Mouse (Mus musculus) CH12.LX (cell line): Measurements from ENCODE around the gene Smc2.

ENCODE experiments used
- CHD2 ChIP-seq: IDR thresholded peaks from 2 replicates; pipeline ENCODE4 v1.6.1; 2011; ENCODE audit warnings: low read length, improper control_type of control experiment
- CTCF ChIP-seq, 2 experiments: IDR thresholded peaks in 1 of 2; conservative IDR thresholded peaks in 1 of 2; 2 replicates each; pipeline ENCODE4 v1.5.1; 2011 to 2012; ENCODE audit warnings: low read depth in 2 of 2, low read length in 2 of 2, improper control_type of control experiment in 1 of 2, inconsistent platforms in 1 of 2, mild to moderate bottlenecking in 1 of 2, moderate library complexity in 1 of 2
- EP300 ChIP-seq: IDR thresholded peaks from 2 replicates; pipeline ENCODE4 v1.6.1; 2011; ENCODE audit warnings: low read length, improper control_type of control experiment
- ETS1 ChIP-seq: conservative IDR thresholded peaks from 2 replicates; pipeline ENCODE4 v1.6.1; 2012; ENCODE audit warnings: low read depth, mild to moderate bottlenecking, inconsistent platforms, low read length, improper control_type of control experiment, moderate library complexity
- JUND ChIP-seq: conservative IDR thresholded peaks from 2 replicates; pipeline ENCODE4 v1.6.1; 2011; ENCODE audit warnings: low read depth, low read length, improper control_type of control experiment
- KAT2A ChIP-seq: IDR thresholded peaks from 2 replicates; pipeline ENCODE4 v1.6.1; 2012; ENCODE audit warnings: low read length, improper control_type of control experiment, inconsistent platforms; ENCODE audit not compliant: insufficient replicate concordance
- NELFE ChIP-seq: IDR thresholded peaks from 2 replicates; pipeline ENCODE4 v1.6.1; 2011; ENCODE audit warnings: low read depth, low read length, improper control_type of control experiment
- POLR2A ChIP-seq: IDR thresholded peaks from 2 replicates; pipeline ENCODE4 v1.6.1; 2011; ENCODE audit warnings: low read depth, mild to moderate bottlenecking, improper control_type of control experiment, low read length
- ZKSCAN1 ChIP-seq: IDR thresholded peaks from 2 replicates; pipeline ENCODE4 v1.6.1; 2012; ENCODE audit warnings: low read depth, inconsistent platforms, low read length, improper control_type of control experiment, borderline replicate concordance
- ZNF384 ChIP-seq: IDR thresholded peaks from 2 replicates; pipeline ENCODE4 v1.6.1; 2012; ENCODE audit warnings: low read depth, low read length, improper control_type of control experiment, inconsistent platforms

GRCm38 (mm10) chr4:52438886-52439664 lies at the start of gene Smc2:
- TF ChIP-seq NELFE (peak; percentile 90), EP300 (no peak), POLR2A (peak; percentile 85), ZNF384 (no peak), KAT2A (peak; percentile 67; the same call in 1 of the 2 replicates), JUND (no peak), CTCF (conservative IDR thresholded peaks at IDR 0.05 in 1 of 2, IDR thresholded peaks at IDR 0.05 in 1 of 2; ENCODE audit: low read depth in 2 of 2, low read length in 2 of 2) (no peak), CHD2 (no peak), ZKSCAN1 (no peak), ETS1 (no peak)
